Mouse (Mus musculus): ENCODE measurements at regions not wholly inside any gene's neighbourhood (a gene's known extent, or its start where the extent isn't known, plus 50 kb on each side); places are given as distances from the start of the nearest gene placed in this dataset.

GRCm38 (mm10) chr15:19778651-19779050 is 670.4 kb upstream of the Cdh12 start:
- no peak for DNase-seq (ENCODE audit: low spot score)

- no peak for DNase-seq (ENCODE audit: low spot score)
These were observed 665.2 kb upstream of the Cdh12 start for GRCm38 (mm10) chr15:19783883-19784282.

- peak; percentile 5 for DNase-seq (ENCODE audit: low spot score)
These were observed 642.1 kb upstream of the Cdh12 start for GRCm38 (mm10) chr15:19806994-19807393.

GRCm38 (mm10) chr15:19813647-19814046 is 635.4 kb upstream of the Cdh12 start:
- DNase-seq (ENCODE audit: low spot score) = no peak

GRCm38 (mm10) chr15:19856892-19857655 is 592.0 kb upstream of the Cdh12 start:
- DNase-seq (ENCODE audit: low spot score) = peak; percentile 1

GRCm38 (mm10) chr15:19857656-19858006 is 591.4 kb upstream of the Cdh12 start:
- no peak for DNase-seq (ENCODE audit: low spot score)

- DNase-seq (ENCODE audit: low spot score) = no peak
These were observed 590.4 kb upstream of the Cdh12 start for GRCm38 (mm10) chr15:19858668-19859067.

GRCm38 (mm10) chr15:19863979-19864378 is 585.1 kb upstream of the Cdh12 start:
- DNase-seq (ENCODE audit: low spot score) = no peak

- no peak for DNase-seq (ENCODE audit: low spot score)
These were observed 582.5 kb upstream of the Cdh12 start for GRCm38 (mm10) chr15:19866559-19866958.

- DNase-seq (ENCODE audit: low spot score) = no peak
These were observed 580.0 kb upstream of the Cdh12 start for GRCm38 (mm10) chr15:19869041-19869440.

- DNase-seq (ENCODE audit: low spot score) = no peak
These were observed 576.5 kb upstream of the Cdh12 start for GRCm38 (mm10) chr15:19872611-19873010.
